In genomic region chr2:10029755-10030154, GRCm38 (mm10) we compare ENCODE assay signal across 14 mouse cellular contexts.
"Had no signal": no experiment of that assay in that cellular context is flagged by ENCODE, and none has a peak within 500 bp of the region (broad histone marks: within the 10 kb centered on the region; RNA-seq: fewer than 3 reads in every experiment).

No protein-coding gene starts in this region.

- H3K27me3 ChIP-seq: liver, embryonic 13.5 days; midbrain, embryonic 12.5 days; neural tube, embryonic 12.5 days; neural tube, embryonic 15.5 days had no signal

- H3K9me3 ChIP-seq: liver, embryonic 13.5 days; midbrain, embryonic 12.5 days; neural tube, embryonic 12.5 days; neural tube, embryonic 15.5 days had no signal

- H3K36me3 ChIP-seq: liver, embryonic 13.5 days; midbrain, embryonic 12.5 days; neural tube, embryonic 12.5 days; neural tube, embryonic 15.5 days had no signal

- H3K27ac ChIP-seq: left cerebral cortex, adult 2 months; liver, embryonic 13.5 days; midbrain, embryonic 12.5 days; neural tube, embryonic 12.5 days; neural tube, embryonic 15.5 days had no signal

- H3K4me2 ChIP-seq: liver, embryonic 13.5 days; midbrain, embryonic 12.5 days; neural tube, embryonic 12.5 days; neural tube, embryonic 15.5 days had no signal

- H3K9ac ChIP-seq: liver, embryonic 13.5 days; midbrain, embryonic 12.5 days; neural tube, embryonic 12.5 days; neural tube, embryonic 15.5 days had no signal

- H3K4me3 ChIP-seq: left cerebral cortex, adult 2 months; liver, embryonic 13.5 days; midbrain, embryonic 12.5 days; neural tube, embryonic 12.5 days; neural tube, embryonic 15.5 days had no signal

- DNase-seq: kidney, adult 2 months; kidney, postnatal 10 days; kidney, postnatal 36 days; layer of hippocampus, postnatal 36 days; liver, embryonic 13.5 days; lung, adult 2 months; lung, postnatal 14 days; lung, postnatal 4 days; thymus, adult 18-20 months; thymus, postnatal 36 days had no signal

- H3K4me1 ChIP-seq: neural tube, embryonic 12.5 days; neural tube, embryonic 15.5 days had no signal
